Mouse (Mus musculus) heart, adult 18-20 months (tissue): ENCODE results near the gene Stat3. TPM values are rescaled to one million over a fixed set of nuclear protein-coding genes. Genes with fewer than 3 reads are reported as not detected.

Experiments
- DNase-seq, 2 experiments: peaks; one replicate each; pipeline ENCODE4 v3.0.0; 2021 to 2022; ENCODE audit warnings: mixed read lengths in 1 of 2
- total RNA-seq, 2 experiments: library from RNA; stranded (reverse); gene quantifications; 2 replicates each; pipeline ENCODE4 v1.2.3; 2021

The Stat3 gene
- total RNA-seq, 2 experiments from 2014 or later: 71.8 to 83.2 TPM

DNA sequence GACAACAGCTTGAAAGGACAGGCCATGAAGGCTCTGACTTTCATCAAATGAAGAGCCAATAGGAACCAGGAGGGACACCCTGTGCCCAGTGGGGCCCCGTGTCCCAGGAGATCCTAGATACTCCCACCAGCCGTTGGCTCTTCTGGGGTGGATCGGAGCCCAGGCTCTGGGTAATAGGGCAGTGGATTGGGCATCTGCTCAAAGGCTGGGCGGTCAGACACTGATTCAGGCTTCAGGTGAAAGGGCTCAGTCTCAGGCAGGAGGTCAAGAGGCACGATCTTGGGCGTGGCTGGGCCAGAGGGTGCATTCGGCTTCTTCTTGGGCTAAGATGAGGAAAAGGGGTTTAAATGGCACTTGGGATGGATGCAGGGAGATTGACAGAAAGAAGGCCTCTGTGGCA, 24.8 kb upstream of the Stat3 start:
- DNase-seq: peak; percentile 40 to 42

- peak; percentile 77 to 87 for DNase-seq
Measured at GRCm38 (mm10) chr11:100963647-100964046, 24.3 kb upstream of the Stat3 start.

GRCm38 (mm10) chr11:100962371-100962911, 23.1 kb upstream of the Stat3 start:
- DNase-seq: peak; percentile 81 to 91

GRCm38 (mm10) chr11:100960540-100960939, 21.2 kb upstream of the Stat3 start:
- peak; percentile 90 to 92 for DNase-seq

- DNase-seq: peak; percentile 66 to 68
Measured at GRCm38 (mm10) chr11:100959826-100960225, 20.5 kb upstream of the Stat3 start.

DNA sequence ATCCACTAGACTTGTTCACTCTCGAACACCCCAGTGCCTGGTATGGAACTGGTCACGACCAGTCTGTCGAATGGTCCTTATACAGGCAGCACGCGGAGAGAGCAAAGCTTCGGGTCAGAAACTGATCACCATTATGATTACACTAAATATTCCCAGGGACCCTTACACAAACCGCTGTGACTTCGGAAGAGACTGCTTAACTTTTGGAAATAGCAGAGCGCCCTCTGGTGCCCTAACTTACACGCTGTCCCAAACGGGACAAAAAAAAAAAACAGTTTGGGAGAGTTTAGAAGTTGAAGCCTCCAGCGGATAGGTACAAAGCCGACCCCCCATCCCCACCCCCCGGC, 20.1 kb upstream of the Stat3 start:
- peak; percentile 81 to 89 for DNase-seq

DNA sequence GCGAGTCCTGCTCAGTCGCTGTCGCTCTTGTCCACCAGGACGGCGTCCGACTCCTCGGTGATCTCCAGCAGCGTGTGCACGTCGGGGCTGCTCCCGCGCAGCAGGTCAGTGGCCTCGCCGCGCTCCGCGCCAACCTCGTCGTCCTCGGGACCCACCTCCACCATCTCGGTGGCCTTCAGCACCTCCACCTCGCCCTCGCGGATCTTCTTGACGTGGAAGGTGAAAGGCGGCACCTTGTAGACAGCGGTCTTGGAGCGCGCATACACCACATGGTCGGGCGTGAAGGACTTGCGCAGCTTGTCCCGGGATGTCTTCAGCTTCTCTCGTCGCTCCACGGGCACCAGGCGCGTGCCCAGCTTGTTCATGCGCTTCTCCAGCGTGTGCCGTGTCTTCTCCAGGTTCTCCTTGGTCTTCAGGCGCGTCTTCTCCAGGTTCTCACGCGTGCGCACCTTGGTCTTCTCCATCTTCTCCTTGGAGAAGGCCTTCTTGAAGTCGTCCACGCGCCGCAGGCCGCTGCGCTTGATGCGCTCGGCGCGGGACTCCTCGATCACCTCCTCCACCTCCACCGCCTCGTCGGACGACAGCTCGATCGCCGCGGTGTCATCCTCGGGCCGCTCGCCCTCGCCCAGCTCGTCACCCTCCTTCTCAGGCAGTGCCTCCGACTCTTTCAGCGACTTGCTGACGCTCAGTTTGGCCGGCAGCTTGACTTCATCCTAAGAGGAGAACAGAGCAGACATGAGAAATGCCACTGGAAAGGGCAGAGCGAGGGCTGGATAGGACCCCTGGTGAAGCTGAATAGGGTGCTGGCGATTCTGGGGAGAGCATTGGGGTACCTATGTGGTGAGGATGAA, 19.5 kb upstream of the Stat3 start:
- DNase-seq: peak in 1 of 2 experiments; percentile 41

- DNase-seq: no peak
Measured at GRCm38 (mm10) chr11:100957915-100958469, 18.7 kb upstream of the Stat3 start.

- peak; percentile 90 to 99 for DNase-seq
Measured at GRCm38 (mm10) chr11:100957244-100957643, 17.9 kb upstream of the Stat3 start.

- no peak for DNase-seq
Measured at GRCm38 (mm10) chr11:100949540-100949939, 10.2 kb upstream of the Stat3 start.

- DNase-seq: no peak
Measured at GRCm38 (mm10) chr11:100948317-100948716, 9.0 kb upstream of the Stat3 start.

DNA sequence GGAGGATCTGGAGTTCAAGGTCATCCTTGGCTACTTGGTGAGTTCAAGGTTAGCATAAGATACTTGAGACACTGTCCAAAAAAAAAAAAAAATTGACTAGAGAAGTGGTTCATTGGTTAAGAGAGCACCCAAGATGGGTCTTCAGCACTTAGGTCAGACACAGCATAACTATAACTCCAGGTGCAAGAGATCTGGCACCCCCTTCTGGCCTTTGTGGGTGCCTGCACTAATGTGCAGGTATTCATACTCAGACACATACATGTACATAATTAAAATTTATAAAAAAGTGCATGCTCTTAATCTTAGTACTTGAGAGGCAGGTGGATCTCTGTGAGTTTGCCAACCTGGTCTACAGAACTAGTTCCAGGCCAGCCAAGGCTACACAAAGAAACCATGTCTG, 8.2 kb upstream of the Stat3 start:
- no peak for DNase-seq

GRCm38 (mm10) chr11:100946862-100947261, 7.5 kb upstream of the Stat3 start:
- DNase-seq: no peak

DNA sequence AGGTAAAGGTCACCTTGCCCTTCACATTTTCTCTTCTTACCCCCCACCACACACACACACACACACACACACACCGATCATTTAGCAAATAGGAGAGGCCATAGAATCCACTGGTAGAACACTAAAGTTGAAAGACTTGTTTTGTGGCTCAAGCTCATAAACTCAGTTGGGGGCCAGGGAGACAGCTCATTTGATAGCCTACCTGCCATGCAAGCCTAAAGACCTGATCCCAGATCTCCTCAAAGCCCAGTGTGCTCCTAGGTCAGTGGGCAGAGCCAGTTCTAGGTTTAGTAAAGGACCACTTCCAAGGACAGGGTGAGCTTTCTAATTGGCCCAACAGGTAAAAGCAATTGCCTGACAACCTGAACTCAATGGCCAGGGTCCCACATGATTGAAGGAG, 3.0 kb upstream of the Stat3 start:
- no peak for DNase-seq

GRCm38 (mm10) chr11:100938711-100939511, 429 bp downstream of the Stat3 start:
- peak; percentile 45 to 60 for DNase-seq

- peak; percentile 78 to 83 for DNase-seq
Measured at GRCm38 (mm10) chr11:100938112-100938511, 1.2 kb downstream of the Stat3 start.

DNA sequence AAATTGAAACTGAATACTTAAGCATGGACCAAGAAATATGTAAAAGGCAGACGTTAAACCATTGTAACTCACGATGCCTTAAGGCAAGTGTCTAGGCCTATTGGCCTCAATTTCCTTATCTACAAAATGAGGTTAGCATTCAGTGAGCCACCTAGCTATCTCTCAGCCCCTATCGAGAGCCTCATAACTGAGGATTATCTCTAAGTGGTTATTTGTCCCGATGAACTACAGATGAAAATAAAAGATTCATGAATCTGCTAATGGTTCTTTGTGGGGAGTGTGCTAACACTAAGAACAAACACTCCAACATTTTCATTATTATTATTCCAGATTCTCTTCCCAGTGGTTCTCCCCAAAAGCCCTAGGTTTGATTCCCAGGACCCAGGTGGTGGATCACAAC, 2.0 kb downstream of the Stat3 start:
- DNase-seq: no peak

DNA sequence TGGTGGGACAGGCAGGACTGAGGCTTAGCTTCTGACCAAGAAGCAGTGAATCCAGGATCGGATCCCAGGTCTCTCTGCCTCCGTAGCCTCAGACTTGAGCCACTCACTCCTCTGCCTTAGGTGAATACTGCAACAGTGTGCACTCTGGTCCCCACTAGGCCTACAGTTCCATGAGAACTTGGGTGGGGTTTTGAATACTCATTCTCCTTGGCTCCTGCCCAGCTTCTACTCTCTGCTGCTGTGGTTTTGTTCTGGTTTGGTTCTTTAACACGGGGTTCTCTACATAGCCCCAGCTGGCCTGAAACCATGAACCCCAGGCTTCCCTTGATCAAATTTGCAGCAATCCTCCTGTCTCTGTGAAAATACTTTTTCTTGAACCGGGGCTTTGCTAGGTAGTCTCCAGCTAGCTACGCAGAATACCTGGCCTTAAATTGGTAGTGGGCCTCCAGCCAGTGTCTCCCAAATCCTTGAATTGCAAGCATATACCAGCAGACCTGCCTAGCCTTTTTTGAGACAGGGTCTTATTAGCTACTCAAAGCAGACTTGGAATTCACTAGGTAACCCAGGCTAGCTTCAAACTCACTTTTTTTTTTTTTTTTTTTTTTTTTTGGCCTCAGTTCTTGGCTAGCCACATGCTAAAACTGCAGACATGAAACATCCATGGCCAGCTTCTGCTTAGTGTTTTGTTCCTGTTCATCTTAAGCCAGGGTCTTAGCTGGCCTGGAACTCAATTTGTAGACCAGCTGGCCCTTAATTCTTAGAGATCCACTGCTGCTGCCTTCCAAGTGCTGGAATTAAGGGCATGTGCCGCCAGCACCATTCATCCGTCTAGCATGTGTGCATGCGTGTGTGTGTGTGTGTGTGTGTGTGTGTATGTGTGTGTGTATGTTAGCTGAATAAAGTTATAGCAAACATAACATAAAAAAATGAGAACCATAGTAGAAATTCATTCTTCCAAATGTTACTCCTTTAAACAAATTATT, 3.7 kb downstream of the Stat3 start:
- peak; percentile 63 to 68 for DNase-seq

DNA sequence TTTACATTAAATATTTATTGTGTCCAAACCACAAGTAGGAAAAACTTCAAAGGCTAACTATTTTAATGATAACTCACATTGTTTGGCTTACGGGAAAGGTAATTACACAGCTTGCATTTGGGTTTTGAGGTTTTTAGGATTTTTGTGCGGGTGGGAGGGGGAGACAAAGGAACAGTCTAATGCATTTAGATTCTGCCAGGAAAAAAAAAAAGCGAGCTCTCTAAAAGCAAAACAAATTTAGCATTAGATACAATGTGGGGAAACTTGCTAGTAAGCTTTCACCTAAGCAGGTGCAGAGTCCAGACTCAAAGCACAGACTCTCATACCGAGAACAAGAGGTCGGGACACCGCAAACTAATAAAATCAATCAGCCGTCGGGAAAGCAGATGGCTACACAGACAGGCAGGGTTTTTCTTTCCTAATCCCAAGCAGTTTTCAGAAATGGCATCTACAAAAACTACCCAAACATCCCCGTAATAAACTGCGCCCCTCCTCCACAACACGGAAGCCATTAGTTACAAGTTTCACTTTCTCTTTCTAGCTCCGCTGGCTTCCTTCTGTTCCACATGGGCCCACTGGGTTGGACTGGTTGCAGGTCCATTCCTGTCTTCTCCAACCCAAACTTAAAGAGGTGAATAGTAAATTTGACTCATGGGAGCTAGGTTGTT, 8.0 kb downstream of the Stat3 start:
- peak; percentile 69 to 73 for DNase-seq

GRCm38 (mm10) chr11:100930611-100931010, 8.7 kb downstream of the Stat3 start:
- DNase-seq: no peak

DNA sequence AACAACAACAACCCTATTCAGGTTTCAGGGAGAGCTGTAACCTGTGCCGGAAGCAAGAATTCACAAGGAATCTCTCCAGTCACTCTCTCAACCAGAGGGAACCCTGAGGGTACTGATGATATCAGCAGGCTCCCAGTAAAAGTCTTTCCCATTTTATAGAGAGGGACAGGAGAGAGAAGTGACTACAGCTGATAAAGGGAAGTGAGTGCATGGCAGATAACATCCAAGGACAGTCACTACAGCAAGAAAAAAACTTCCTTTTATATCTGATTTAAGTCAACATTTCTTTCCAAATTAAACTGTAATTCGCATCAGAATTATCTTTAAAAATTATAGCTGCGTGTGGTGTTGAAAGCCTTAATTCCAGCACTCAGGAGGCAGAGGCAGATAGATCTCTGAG, 12.0 kb downstream of the Stat3 start:
- no peak for DNase-seq
